In the genomic region with DNA sequence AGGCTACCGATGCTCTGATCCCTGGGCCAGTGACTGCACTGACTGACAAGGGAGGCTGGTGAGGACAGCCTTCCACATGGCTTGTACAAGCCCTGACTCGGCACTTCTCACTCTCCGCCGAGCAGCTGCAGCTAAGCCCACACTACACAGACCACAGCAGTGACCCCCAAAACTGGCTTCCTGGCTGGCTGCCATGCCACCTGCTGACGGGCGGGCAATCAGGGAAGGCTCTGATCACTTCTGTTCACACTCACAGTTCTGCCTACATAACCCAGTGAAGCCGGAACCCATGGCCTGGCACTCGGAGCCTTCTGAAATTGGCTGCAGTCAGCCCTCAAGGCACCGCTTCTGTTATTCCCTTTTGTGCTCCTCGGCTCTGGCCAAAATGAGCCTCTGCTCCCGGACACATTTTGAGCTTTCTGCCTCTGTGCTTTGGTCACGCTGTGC, we compare ENCODE assay signal across 9 mouse cellular contexts.
DNase-seq lines count a peak whose midpoint lies in the region; ATAC-seq lines count a peak whose summit lies in the region.
"Had no signal": no experiment of that assay in that cellular context is flagged by ENCODE, and none has a peak within 500 bp of the region (broad histone marks: within the 10 kb centered on the region; RNA-seq: fewer than 3 reads in every experiment).

No protein-coding gene starts in this region.

- no peak for ATAC-seq in neural tube, embryonic 11.5 days (ENCODE audit: insufficient read depth, low FRiP score, low TSS enrichment)
- no peak for ATAC-seq in neural tube, embryonic 15.5 days (ENCODE audit: low FRiP score)
- peak; percentile 85 for ATAC-seq in forebrain, embryonic 14.5 days
- no peak for ATAC-seq in intestine, embryonic 16.5 days

- H3K4me1 ChIP-seq in neural tube, embryonic 11.5 days (ENCODE audit: control insufficient read depth, insufficient read depth, low read length), result no peaks in the 10 kb centered on the region
- H3K4me1 ChIP-seq in neural tube, embryonic 15.5 days, result no peaks in the 10 kb centered on the region
- H3K4me1 ChIP-seq in forebrain, embryonic 14.5 days (ENCODE audit: control insufficient read depth, insufficient read depth, low read length), result peaks cover 3% of the 10 kb centered on the region; the same call in 1 of the 2 replicates
- H3K4me1 ChIP-seq in intestine, embryonic 16.5 days (ENCODE audit: control insufficient read depth, insufficient read depth, low read length), result no peaks in the 10 kb centered on the region

- no peak overlapping the region for H3K4me3 ChIP-seq in neural tube, embryonic 11.5 days (ENCODE audit: low read depth, low read length)
- H3K4me3 ChIP-seq in neural tube, embryonic 15.5 days (replicated peaks), result no peak overlapping the region
- no peak overlapping the region for H3K4me3 ChIP-seq in forebrain, embryonic 14.5 days (ENCODE audit: low read depth, low read length)
- no peak overlapping the region for H3K4me3 ChIP-seq in intestine, embryonic 16.5 days (ENCODE audit: low read length)

- no peak overlapping the region for H3K27ac ChIP-seq in neural tube, embryonic 11.5 days (ENCODE audit: low read depth, low read length)
- H3K27ac ChIP-seq in neural tube, embryonic 15.5 days (replicated peaks), result no peak overlapping the region
- peak overlapping the region; percentile 55 for H3K27ac ChIP-seq in forebrain, embryonic 14.5 days (ENCODE audit: low read depth, low read length)
- H3K27ac ChIP-seq in intestine, embryonic 16.5 days (ENCODE audit: low read length), result no peak overlapping the region

- no peaks in the 10 kb centered on the region for H3K27me3 ChIP-seq in neural tube, embryonic 11.5 days (ENCODE audit: control insufficient read depth, insufficient read depth, low read length)
- H3K27me3 ChIP-seq in neural tube, embryonic 15.5 days (replicated peaks), result no peaks in the 10 kb centered on the region
- no peaks in the 10 kb centered on the region for H3K27me3 ChIP-seq in forebrain, embryonic 14.5 days (replicated peaks; ENCODE audit: control insufficient read depth, insufficient read depth, low read length)
- no peaks in the 10 kb centered on the region for H3K27me3 ChIP-seq in intestine, embryonic 16.5 days (replicated peaks; ENCODE audit: control insufficient read depth, insufficient read depth, low read length)

- H3K4me2 ChIP-seq in neural tube, embryonic 11.5 days (ENCODE audit: low read depth), result no peak overlapping the region
- no peak overlapping the region for H3K4me2 ChIP-seq in neural tube, embryonic 15.5 days
- H3K4me2 ChIP-seq in forebrain, embryonic 14.5 days (ENCODE audit: low read length), result no peak overlapping the region
- H3K4me2 ChIP-seq in intestine, embryonic 16.5 days (ENCODE audit: low read depth, low read length), result no peak overlapping the region
- H3K4me2 ChIP-seq: lung, embryonic 14.5 days had no signal

- H3K36me3 ChIP-seq in neural tube, embryonic 11.5 days (ENCODE audit: control insufficient read depth, insufficient read depth, low read length), result no peaks in the 10 kb centered on the region
- H3K36me3 ChIP-seq in neural tube, embryonic 15.5 days, result peaks cover 3% of the 10 kb centered on the region; the same call in 1 of the 2 replicates
- 0 out of 2 replicates have a peak, but pooled peaks cover 2% of the 10 kb centered on the region for H3K36me3 ChIP-seq in forebrain, embryonic 14.5 days (ENCODE audit: control insufficient read depth, insufficient read depth, low read length)
- 0 out of 2 replicates have a peak, but pooled peaks cover 4% of the 10 kb centered on the region for H3K36me3 ChIP-seq in intestine, embryonic 16.5 days (ENCODE audit: control insufficient read depth, insufficient read depth, low read length)

- no peak overlapping the region for H3K9ac ChIP-seq in neural tube, embryonic 11.5 days (ENCODE audit: low read length)
- no peak overlapping the region for H3K9ac ChIP-seq in neural tube, embryonic 15.5 days (replicated peaks)
- no peak overlapping the region for H3K9ac ChIP-seq in forebrain, embryonic 14.5 days (ENCODE audit: low read length)
- no peak overlapping the region for H3K9ac ChIP-seq in intestine, embryonic 16.5 days (ENCODE audit: low read depth, low read length)
- H3K9ac ChIP-seq: lung, embryonic 14.5 days had no signal

- DNase-seq in neural tube, embryonic 11.5 days (ENCODE audit: low spot score), result peak; percentile 10
- DNase-seq in forebrain, embryonic 14.5 days (ENCODE audit: low spot score), result peak; percentile 56
- DNase-seq in layer of hippocampus, postnatal 14 days (ENCODE audit: low spot score in 2 of 2), result peak; percentile 65 to 70
- DNase-seq in right cerebral cortex, postnatal 10 days (ENCODE audit: low spot score in 2 of 2), result peak; percentile 82 to 83
- no peak for DNase-seq in lung, postnatal 36 days
- no peak for DNase-seq in adrenal gland, postnatal 36 days
- DNase-seq: lung, embryonic 14.5 days had no signal

- 87% methylated on average over 12 of the region's 12 CpGs for WGBS in neural tube, embryonic 11.5 days
- 61% methylated on average over 12 of the region's 12 CpGs for WGBS in neural tube, embryonic 15.5 days
- 72% methylated on average over 12 of the region's 12 CpGs for WGBS in forebrain, embryonic 14.5 days
- WGBS in intestine, embryonic 16.5 days, result 83% methylated on average over 12 of the region's 12 CpGs

- no peaks in the 10 kb centered on the region for H3K9me3 ChIP-seq in neural tube, embryonic 11.5 days (ENCODE audit: control insufficient read depth, low read length)
- H3K9me3 ChIP-seq in neural tube, embryonic 15.5 days (replicated peaks), result no peaks in the 10 kb centered on the region
- H3K9me3 ChIP-seq in forebrain, embryonic 14.5 days (replicated peaks; ENCODE audit: control insufficient read depth, low read length), result no peaks in the 10 kb centered on the region
- H3K9me3 ChIP-seq in intestine, embryonic 16.5 days (ENCODE audit: control insufficient read depth, low read length), result no peaks in the 10 kb centered on the region

Comparison
In these comparisons a context has a peak if more than half of its experiments do, and no peak if none do; other contexts are left out.
1. DNase-seq: peak in neural tube, embryonic 11.5 days (single experiment), forebrain, embryonic 14.5 days (single experiment), layer of hippocampus, postnatal 14 days (2 of 2) and right cerebral cortex, postnatal 10 days (2 of 2); none in lung, postnatal 36 days (single experiment) and adrenal gland, postnatal 36 days (0 of 2).